Mouse (Mus musculus) heart, adult 2 months (tissue): ENCODE measurements around the gene Usp39. TPM values are rescaled to one million over a fixed set of nuclear protein-coding genes. Genes with fewer than 3 reads are reported as not detected.
A peak's percentile ranks its signal among the peaks of the same experiment; 100 is the strongest.

Source experiments
- DNase-seq, 2 experiments: peaks; one replicate each; pipeline ENCODE4 v3.0.0; 2021
- H3K27ac ChIP-seq: fragments of 200-600 bp; 2 replicates; pipeline ENCODE4 v1.8.1; 2022
- H3K27me3 ChIP-seq: fragments of 200-500 bp; 2 replicates; pipeline ENCODE4 v1.6.1; 2012; ENCODE audit warnings: mild to moderate bottlenecking, low read length, inconsistent platforms, mixed read lengths; ENCODE audit not compliant: control insufficient read depth, insufficient read depth
- H3K36me3 ChIP-seq: fragments of 200-500 bp; 2 replicates; pipeline ENCODE4 v1.6.1; 2012; ENCODE audit warnings: low read length, inconsistent platforms; ENCODE audit not compliant: control insufficient read depth, insufficient read depth
- H3K4me1 ChIP-seq: fragments of 200-500 bp; 2 replicates; pipeline ENCODE4 v1.6.1; 2011; ENCODE audit warnings: low read length; ENCODE audit not compliant: control insufficient read depth, insufficient read depth
- H3K4me3 ChIP-seq: fragments of 200-600 bp; 2 replicates; pipeline ENCODE4 v1.8.1; 2022
- H3K79me2 ChIP-seq: fragments of 200-500 bp; replicated peaks from 2 replicates; pipeline ENCODE4 v1.6.1; 2012; ENCODE audit warnings: mild to moderate bottlenecking, inconsistent platforms, low read length, moderate library complexity, mixed read lengths; ENCODE audit not compliant: control insufficient read depth, insufficient read depth
- H3K9ac ChIP-seq: fragments of 200-500 bp; 2 replicates; pipeline ENCODE4 v1.6.1; 2012; ENCODE audit warnings: low read depth, mild to moderate bottlenecking, control low read depth, inconsistent platforms, low read length, mixed read lengths
- CTCF ChIP-seq: fragments of 200-600 bp; IDR thresholded peaks from 2 replicates; pipeline ENCODE4 v1.8.1; 2022; ENCODE audit warnings: antibody characterized with exemption, mild to moderate bottlenecking, moderate library complexity
- EP300 ChIP-seq: fragments of 200-500 bp; IDR thresholded peaks from 2 replicates; pipeline ENCODE4 v1.6.1; 2011; ENCODE audit warnings: low read depth, low read length, control low read depth; ENCODE audit not compliant: insufficient read depth
- POLR2A ChIP-seq: fragments of 200-500 bp; IDR thresholded peaks from 2 replicates; pipeline ENCODE4 v1.6.1; 2011; ENCODE audit warnings: mild to moderate bottlenecking, low read depth, low read length, control low read depth; ENCODE audit not compliant: insufficient read depth
- WGBS: fragments of 180-500 bp; shearing (Covaris S2); methylation state at CpG from one replicate; pipeline ENCODE4 v1.1.7; 2018; 5-methylcytosine and 5-hydroxymethylcytosine counted together
- intact Hi-C: fragments of 180-260 bp; cut with DNase I; formaldehyde crosslinking; loops from one replicate; pipeline ENCODE4 v1.15.1; 2025
- polyA plus RNA-seq: library from polyadenylated mRNA; depleted of rRNA; stranded (reverse); fragments of >200 nt; gene quantifications from 2 replicates; pipeline ENCODE4 v1.2.3, GENCODE M21; 2012
- total RNA-seq, 2 experiments: library from RNA; stranded (reverse); gene quantifications; 2 replicates each; pipeline ENCODE4 v1.2.3; 2021

Gene Usp39
- total and polyA plus RNA-seq, 3 experiments, result 11.4 to 17.7 (median 14.9) TPM

DNA sequence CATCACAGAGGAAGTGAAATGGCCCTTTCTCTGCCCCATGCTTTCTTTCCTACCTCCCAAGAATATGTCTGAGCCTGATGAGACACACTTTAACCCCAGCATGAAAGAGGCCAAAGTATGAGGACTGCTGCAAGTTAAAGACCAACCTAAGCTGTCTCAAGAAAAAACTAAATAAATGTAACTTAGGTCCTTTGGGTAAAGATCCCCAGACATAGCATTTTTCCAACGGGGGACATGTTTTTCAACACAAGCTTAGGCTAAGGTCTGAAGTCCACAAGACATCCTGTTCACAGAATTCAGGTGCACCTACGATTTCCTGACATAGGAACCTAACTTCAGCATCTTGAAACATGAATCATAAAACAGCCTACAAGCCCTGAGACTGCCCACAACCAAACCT is 5.2 kb upstream of the Usp39 start:
- no peak for DNase-seq
- Histone ChIP-seq H3K79me2 (peaks cover 4% of the 10 kb centered on the region), H3K27me3 (no peaks in the 10 kb centered on the region), H3K4me3 (no peak overlapping the region), H3K9ac (no peak overlapping the region), H3K36me3 (peaks cover 21% of the 10 kb centered on the region), H3K4me1 (peaks cover 11% of the 10 kb centered on the region), H3K27ac (no peak overlapping the region)
- TF ChIP-seq POLR2A (no peak), EP300 (no peak), CTCF (no peak)
- WGBS, result 79% methylated on average over 2 of the region's 2 CpGs
- intact Hi-C loops, result no loop called here

DNA sequence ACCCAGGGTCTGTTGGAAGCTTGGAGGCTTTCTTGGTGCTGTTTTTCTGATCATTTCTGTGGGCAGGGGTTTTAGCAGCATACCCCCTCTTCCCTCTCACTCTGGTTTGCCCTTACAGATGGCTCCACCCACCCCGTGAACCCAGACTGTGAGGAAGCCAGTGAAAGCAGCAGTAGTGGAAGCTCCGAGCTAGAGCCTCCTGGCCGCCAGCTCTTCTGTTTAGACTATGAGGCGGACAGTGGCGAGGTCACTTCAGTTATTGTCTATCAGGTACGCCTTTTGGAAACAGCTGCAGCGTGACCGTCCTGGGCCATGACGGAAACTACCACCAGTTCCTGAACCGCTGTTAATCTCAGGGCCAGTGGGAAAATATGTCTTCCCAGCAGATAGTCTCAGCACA is 3.4 kb upstream of the Usp39 start:
- Histone ChIP-seq H3K4me1 (peaks cover 11% of the 10 kb centered on the region), H3K36me3 (peaks cover 25% of the 10 kb centered on the region), H3K9ac (peak overlapping the region; percentile 49), H3K27ac (peak overlapping the region; percentile 97), H3K4me3 (peak overlapping the region; percentile 71; the same call in 1 of the 2 replicates), H3K79me2 (peaks cover 6% of the 10 kb centered on the region), H3K27me3 (no peaks in the 10 kb centered on the region)
- TF ChIP-seq POLR2A, result no peak
- TF ChIP-seq EP300, result no peak
- TF ChIP-seq CTCF, result no peak
- WGBS, result 60% methylated on average over 10 of the region's 10 CpGs
- intact Hi-C loops, result no loop called here
- DNase-seq, result no peak

DNA sequence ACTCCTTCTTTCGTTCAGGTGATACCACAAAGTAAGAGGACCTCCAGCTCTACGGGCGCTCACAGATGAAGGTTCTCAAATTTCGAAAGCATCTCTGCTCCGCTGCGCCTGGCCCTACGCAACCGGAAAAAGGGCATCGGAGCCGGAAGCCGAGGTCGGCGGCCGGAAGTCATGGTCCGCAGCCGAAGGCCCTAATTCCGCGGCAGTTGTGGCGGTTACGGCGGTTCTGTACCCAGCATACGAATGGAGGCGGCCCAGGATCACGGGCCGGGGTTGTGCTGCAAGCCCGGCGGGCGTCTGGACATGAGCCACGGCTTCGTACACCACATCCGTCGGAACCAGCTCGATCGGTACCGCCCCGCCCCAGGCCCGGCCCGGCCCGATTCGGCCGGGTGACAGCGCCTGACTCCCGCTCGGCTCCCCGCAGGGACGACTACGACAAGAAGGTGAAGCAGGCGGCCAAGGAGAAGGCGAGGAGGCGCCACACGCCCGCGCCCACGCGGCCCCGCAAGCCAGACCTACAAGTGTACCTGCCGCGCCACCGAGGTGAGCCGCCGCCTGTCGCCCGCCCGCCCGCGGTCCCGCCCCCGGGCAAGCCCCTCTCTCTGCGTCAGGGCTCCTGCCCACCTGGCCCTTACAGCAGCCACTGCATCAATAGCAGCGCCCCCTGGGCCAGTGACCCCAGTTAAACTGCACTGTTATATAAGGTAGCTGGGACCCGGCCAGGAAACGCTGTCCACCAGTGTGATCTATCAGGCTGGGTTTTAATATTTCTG is 2.4 kb upstream of the Usp39 start, which contains the start of gene 0610030E20Rik:
Gene 0610030E20Rik (plus strand): TSS at position 152 of the 776 bp plus-strand sequence.
- Histone ChIP-seq H3K79me2 (peaks cover 6% of the 10 kb centered on the region), H3K36me3 (peaks cover 22% of the 10 kb centered on the region), H3K4me1 (peaks cover 11% of the 10 kb centered on the region), H3K9ac (peak within 1 kb of the TSS; percentile 95), H3K27ac (peak within 1 kb of the TSS; percentile 97), H3K27me3 (no peaks in the 10 kb centered on the region), H3K4me3 (peak within 1 kb of the TSS; percentile 71)
- TF ChIP-seq EP300 (0 out of 2 replicates have a peak, but pooled peaks have one; percentile 37), POLR2A (peak; percentile 71), CTCF (peak; percentile 45)
- peak; percentile 85 to 86 for DNase-seq
- WGBS, result under 1% methylated on average over 71 of the region's 72 CpGs
- intact Hi-C loops, result no loop called here

DNA sequence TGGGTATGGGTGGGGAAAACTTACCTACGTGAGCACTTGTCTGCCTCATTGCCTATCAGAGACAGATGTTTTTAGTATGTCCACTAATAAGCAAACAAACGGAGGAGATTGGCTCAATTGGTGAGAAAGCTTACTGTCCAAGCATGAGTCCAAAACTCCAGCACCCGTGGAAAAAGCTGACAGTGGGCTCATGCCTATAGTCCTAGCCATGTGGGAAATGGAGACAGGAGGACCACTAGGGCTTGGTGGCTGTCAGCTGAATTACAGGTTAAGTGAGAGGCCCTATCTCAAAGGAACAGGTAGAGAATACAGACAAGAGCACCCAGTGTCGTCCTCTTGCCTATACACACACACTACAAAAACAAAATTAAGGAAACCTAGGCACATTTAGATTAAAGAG is 1.3 kb upstream of the Usp39 start:
- Histone ChIP-seq H3K4me1 (peaks cover 11% of the 10 kb centered on the region), H3K79me2 (peaks cover 6% of the 10 kb centered on the region), H3K27ac (no peak overlapping the region), H3K4me3 (no peak overlapping the region), H3K27me3 (no peaks in the 10 kb centered on the region), H3K36me3 (peaks cover 19% of the 10 kb centered on the region), H3K9ac (no peak overlapping the region)
- TF ChIP-seq CTCF (no peak), POLR2A (no peak), EP300 (no peak)
- 89% methylated on average over 4 of the region's 4 CpGs for WGBS
- intact Hi-C loops, result no loop called here
- DNase-seq, result no peak

DNA sequence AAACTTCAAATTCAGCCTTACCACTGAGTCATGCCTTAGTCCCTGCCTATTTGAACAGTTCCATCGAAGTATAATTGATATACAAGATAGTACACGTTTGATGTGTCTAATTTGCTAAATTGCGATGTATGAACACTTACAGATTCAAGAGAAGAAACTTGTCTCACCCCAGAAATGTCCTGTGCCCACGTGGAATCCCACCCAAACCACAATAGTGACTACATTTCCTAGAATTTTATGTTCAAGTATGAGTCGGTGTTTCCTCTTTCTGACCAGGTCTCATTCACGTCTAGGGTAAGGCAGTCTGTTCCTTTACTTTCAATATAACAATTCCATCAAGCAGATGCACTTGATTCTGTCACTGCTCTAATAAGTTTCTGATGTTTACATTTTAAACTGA is 649 bp upstream of the Usp39 start:
- Histone ChIP-seq H3K79me2 (peaks cover 4% of the 10 kb centered on the region), H3K4me1 (peaks cover 11% of the 10 kb centered on the region), H3K27ac (peak overlapping the region; percentile 90), H3K36me3 (peaks cover 14% of the 10 kb centered on the region; the same call in 1 of the 2 replicates), H3K27me3 (no peaks in the 10 kb centered on the region), H3K9ac (no peak overlapping the region), H3K4me3 (peak overlapping the region; percentile 99)
- WGBS, result 35% methylated on average over 6 of the region's 6 CpGs
- DNase-seq, result no peak
- intact Hi-C loops, result no loop called here
- no peak for TF ChIP-seq EP300
- TF ChIP-seq POLR2A, result no peak
- no peak for TF ChIP-seq CTCF

DNA sequence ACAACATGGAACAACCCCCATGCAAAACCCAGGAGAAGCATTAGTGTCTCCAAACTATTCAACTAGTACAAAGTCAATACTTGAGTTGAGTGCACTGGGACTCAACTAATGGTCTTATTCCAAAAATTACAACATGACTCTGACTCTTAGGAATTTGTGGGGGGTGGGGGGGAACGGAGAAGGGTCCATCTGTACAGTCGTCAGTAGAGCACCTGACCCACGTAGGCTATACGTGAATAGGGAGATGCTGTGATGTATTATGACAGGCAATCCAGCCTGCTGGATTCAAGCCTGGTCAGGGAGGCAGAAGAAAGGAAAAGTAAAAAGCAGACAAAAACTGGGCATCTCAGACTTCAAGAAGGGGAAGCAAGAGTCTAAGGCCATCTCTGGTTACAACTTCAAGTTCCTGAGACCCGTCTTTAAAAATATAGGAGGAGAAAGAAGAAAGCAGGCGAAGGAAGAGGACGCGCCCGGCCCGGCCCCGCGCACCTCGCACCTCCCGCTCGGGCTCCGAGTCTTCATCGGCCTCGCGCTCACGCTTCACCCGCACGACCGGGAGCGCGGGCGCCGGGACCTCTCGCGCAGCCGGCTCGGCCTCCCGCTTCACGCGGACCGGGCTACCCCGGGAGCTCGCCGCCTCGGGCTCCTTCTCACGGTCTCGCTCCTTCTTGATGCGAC is 449 bp downstream of the Usp39 start:
- H3K36me3 ChIP-seq, result peaks cover 10% of the 10 kb centered on the region; the same call in 1 of the 2 replicates
- H3K79me2 ChIP-seq, result peaks cover 4% of the 10 kb centered on the region
- under 1% methylated on average over 42 of the region's 42 CpGs for WGBS
- peak overlapping the region; percentile 99 for H3K4me3 ChIP-seq
- H3K4me1 ChIP-seq, result peaks cover 11% of the 10 kb centered on the region
- no peaks in the 10 kb centered on the region for H3K27me3 ChIP-seq
- no peak for DNase-seq
- H3K27ac ChIP-seq, result peak overlapping the region; percentile 90
- H3K9ac ChIP-seq, result peak overlapping the region; percentile 98
- TF ChIP-seq CTCF (no peak), POLR2A (no peak), EP300 (no peak)
- intact Hi-C loops, result no loop called here
